Comparison of ENCODE assay signal across 8 mouse cellular contexts in the genomic region with DNA sequence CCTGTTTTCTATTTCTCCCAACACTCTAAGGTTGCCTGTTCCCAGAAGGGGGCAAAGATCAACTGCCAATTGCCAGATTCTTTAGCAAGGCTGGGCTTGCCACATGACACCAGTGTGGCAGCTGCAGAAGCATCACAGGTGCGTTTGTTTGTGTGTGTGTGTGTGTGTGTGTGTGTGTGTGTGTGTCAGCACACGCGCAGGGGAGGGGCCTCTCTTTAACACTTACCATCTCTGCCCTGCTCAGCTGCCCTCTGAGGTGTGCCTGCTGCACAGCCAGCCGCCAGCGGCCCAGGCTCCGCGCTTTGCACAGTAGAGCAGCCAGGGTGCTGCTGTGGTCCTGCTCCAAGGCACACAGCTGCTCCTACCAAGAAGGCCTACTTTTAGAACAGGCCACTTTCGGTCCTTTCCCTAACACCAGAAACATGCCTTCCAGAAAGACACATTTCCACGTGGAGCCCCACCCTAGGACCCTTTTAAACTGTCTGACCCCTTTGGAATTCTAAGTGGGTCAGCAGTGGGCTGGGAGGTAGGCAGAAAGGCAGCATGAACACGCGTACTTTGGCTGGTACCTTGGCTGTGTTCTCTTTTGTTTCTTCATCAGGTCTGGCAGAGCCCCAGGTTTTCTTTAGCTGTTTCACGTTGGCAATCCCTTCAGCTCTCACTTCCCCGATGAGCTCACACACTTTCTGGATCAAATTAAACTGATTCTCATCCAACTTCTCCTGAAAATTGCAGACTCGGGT. TPM values are rescaled to one million over a fixed set of nuclear protein-coding genes. Genes with fewer than 3 reads are reported as not detected.
DNase-seq lines count a peak whose midpoint lies in the region; ATAC-seq and TF ChIP-seq lines count a peak whose summit lies in the region.

No protein-coding gene starts in this region.

- no peak for TF ChIP-seq POLR2A in bone marrow, adult 2 months (IDR thresholded peaks at IDR 0.05; ENCODE audit: borderline replicate concordance, control insufficient read depth, low read depth, low read length)

- peak overlapping the region; percentile 40 for H3K4me2 ChIP-seq in intestine, embryonic 16.5 days (ENCODE audit: low read depth, low read length)
- H3K4me2 ChIP-seq in limb, embryonic 12.5 days = no peak overlapping the region

- peak; percentile 11 for DNase-seq in left cerebral cortex, adult 11 months (ENCODE audit: low spot score)
- no peak for DNase-seq in left cerebral cortex, postnatal 4 days
- peak; percentile 48 to 52 for DNase-seq in gastrocnemius, adult 8-10 months (ENCODE audit: low spot score in 2 of 2)
- peak; percentile 51 to 56 for DNase-seq in right cerebral cortex, postnatal 10 days (ENCODE audit: low spot score in 2 of 2)

- H3K36me3 ChIP-seq in intestine, embryonic 16.5 days (ENCODE audit: control insufficient read depth, insufficient read depth, low read length) = no peaks in the 10 kb centered on the region
- no peaks in the 10 kb centered on the region for H3K36me3 ChIP-seq in limb, embryonic 12.5 days

- no peak overlapping the region for H3K4me3 ChIP-seq in bone marrow, adult 2 months (replicated peaks; ENCODE audit: control insufficient read depth, low read depth, low read length)
- no peak overlapping the region for H3K4me3 ChIP-seq in intestine, embryonic 16.5 days (ENCODE audit: low read length)
- H3K4me3 ChIP-seq in limb, embryonic 12.5 days (replicated peaks) = no peak overlapping the region

- peaks cover 4% of the 10 kb centered on the region for H3K9me3 ChIP-seq in intestine, embryonic 16.5 days (ENCODE audit: control insufficient read depth, low read length)
- H3K9me3 ChIP-seq in limb, embryonic 12.5 days = peaks cover 9% of the 10 kb centered on the region

- peak overlapping the region; percentile 21; the same call in 1 of the 2 replicates for H3K27ac ChIP-seq in bone marrow, adult 2 months (ENCODE audit: control insufficient read depth, insufficient read depth, low read depth, low read length, poor library complexity)
- peak overlapping the region; percentile 90 for H3K27ac ChIP-seq in intestine, embryonic 16.5 days (ENCODE audit: low read length)
- peak overlapping the region; percentile 69 for H3K27ac ChIP-seq in limb, embryonic 12.5 days

- H3K4me1 ChIP-seq in bone marrow, adult 2 months (ENCODE audit: control insufficient read depth, insufficient read depth, low read length) = no peaks in the 10 kb centered on the region; the same call in 1 of the 2 replicates
- H3K4me1 ChIP-seq in intestine, embryonic 16.5 days (ENCODE audit: control insufficient read depth, insufficient read depth, low read length) = peaks cover 25% of the 10 kb centered on the region
- peaks cover 27% of the 10 kb centered on the region for H3K4me1 ChIP-seq in limb, embryonic 12.5 days (replicated peaks)

- WGBS in bone marrow, adult 2 months = 60% methylated on average over 14 of the region's 14 CpGs
- WGBS in intestine, embryonic 16.5 days = 47% methylated on average over 14 of the region's 14 CpGs
- 26% methylated on average over 14 of the region's 14 CpGs for WGBS in limb, embryonic 12.5 days

- TF ChIP-seq CTCF in bone marrow, adult 2 months (IDR thresholded peaks at IDR 0.05; ENCODE audit: control insufficient read depth, insufficient read depth, low read length) = no peak

- peak overlapping the region; percentile 49 for H3K9ac ChIP-seq in intestine, embryonic 16.5 days (ENCODE audit: low read depth, low read length)
- H3K9ac ChIP-seq in limb, embryonic 12.5 days (replicated peaks) = no peak overlapping the region

- ATAC-seq in intestine, embryonic 16.5 days = peak; percentile 95
- peak; percentile 80 for ATAC-seq in limb, embryonic 12.5 days (ENCODE audit: insufficient number of reproducible peaks, insufficient read depth, low FRiP score, low TSS enrichment, low read depth)
- ATAC-seq in megakaryocyte-erythroid progenitor cell, adult 5-6 weeks (replicated peaks; ENCODE audit: low FRiP score, low TSS enrichment, poor library complexity, severe bottlenecking) = no peak

- no peaks in the 10 kb centered on the region for H3K27me3 ChIP-seq in intestine, embryonic 16.5 days (replicated peaks; ENCODE audit: control insufficient read depth, insufficient read depth, low read length)
- H3K27me3 ChIP-seq in limb, embryonic 12.5 days = no peaks in the 10 kb centered on the region; the same call in 1 of the 2 replicates

- intact Hi-C loops in left cerebral cortex, postnatal 4 days (cut with DNase I) = no loop called here

RNA-seq across cellular contexts. Expression of a gene that starts 33.8 kb away (rescaled TPM):
- total RNA-seq in left cerebral cortex, postnatal 4 days (2021) = 10 to 100 TPM; 39.9 to 43.4 TPM
- polyA plus RNA-seq in bone marrow, adult 2 months (2011; ENCODE audit: insufficient read depth, insufficient read length, low replicate concordance, missing spikeins) = 20.0 and 36.5 TPM in 2 replicates
- total RNA-seq in gastrocnemius, adult 8-10 months (2022) = 100 to 1,000 TPM; 129 to 163 (median 141) TPM
- 186 and 195 TPM in 2 replicates for polyA plus RNA-seq in intestine, embryonic 16.5 days (2015; fragmentation: Nextera tagmentation; extraction: Ambion mirVana)
- 170 and 176 TPM in 2 replicates for polyA plus RNA-seq in limb, embryonic 12.5 days (2016; fragmentation: Nextera tagmentation; extraction: Ambion mirVana)
- total RNA-seq in megakaryocyte-erythroid progenitor cell, adult 5-6 weeks (2014; fragmentation: Nextera tagmentation) = 100 and 107 TPM in 2 replicates
- total RNA-seq in megakaryocyte-erythroid progenitor cell, adult 5-6 weeks (2017) = 96.6 and 142 TPM in 2 replicates

Comparison
In these comparisons a context has a peak if more than half of its experiments do, and no peak if none do; other contexts are left out.
1. H3K27ac ChIP-seq: peak in every context shown above with its lines; median percentile 90 in intestine, embryonic 16.5 days; 69 in limb, embryonic 12.5 days; 21 in bone marrow, adult 2 months.